Mouse (Mus musculus) myocyte (in vitro differentiated cells): ENCODE results near the gene Map7d2. TPM values are rescaled to one million over a fixed set of nuclear protein-coding genes. Genes with fewer than 3 reads are reported as not detected.
A peak's percentile ranks its signal among the peaks of the same experiment; 100 is the strongest.

Experiments
- H3K27me3 ChIP-seq: one replicate; pipeline ENCODE4 v1.6.1; 2011; ENCODE audit not compliant: control insufficient read depth, insufficient read depth, insufficient read length
- H3K36me3 ChIP-seq: one replicate; pipeline ENCODE4 v1.6.1; 2011; ENCODE audit not compliant: control insufficient read depth, insufficient read depth
- H3K4me2 ChIP-seq: one replicate; pipeline ENCODE4 v1.6.1; 2011; ENCODE audit warnings: low read depth, control low read depth
- H3K4me3 ChIP-seq: one replicate; pipeline ENCODE4 v1.5.1; 2011; ENCODE audit warnings: mild to moderate bottlenecking, control low read depth, moderate library complexity
- H3K79me2 ChIP-seq: one replicate; pipeline ENCODE4 v1.6.1; 2011; ENCODE audit not compliant: control insufficient read depth, insufficient read depth
- H3ac ChIP-seq: one replicate; pipeline ENCODE4 v1.6.1; 2011; ENCODE audit not compliant: control insufficient read depth, insufficient read length
- CEBPB ChIP-seq: IDR thresholded peaks from 2 replicates; pipeline ENCODE4 v1.6.1; 2011; ENCODE audit warnings: mild to moderate bottlenecking, moderate library complexity; ENCODE audit not compliant: poor library complexity, insufficient read depth, severe bottlenecking
- E2F4 ChIP-seq: IDR thresholded peaks from one replicate; pipeline ENCODE4 v1.6.1; 2011; ENCODE audit warnings: mild to moderate bottlenecking, control low read depth, moderate library complexity; ENCODE audit not compliant: insufficient read depth
- MAX ChIP-seq: IDR thresholded peaks from one replicate; pipeline ENCODE4 v1.6.1; 2011; ENCODE audit warnings: low read depth, mild to moderate bottlenecking, control low read depth
- MYOD1 ChIP-seq, 3 experiments: IDR thresholded peaks; one replicate each; pipeline ENCODE4 v1.6.1; 2011; ENCODE audit warnings: control low read depth in 2 of 3, low read depth in 2 of 3, mild to moderate bottlenecking in 2 of 3, moderate library complexity in 1 of 3; ENCODE audit not compliant: insufficient read length in 2 of 3, control insufficient read depth in 1 of 3
- MYOG ChIP-seq, 3 experiments: IDR thresholded peaks; one replicate each; pipeline ENCODE4 v1.6.1; 2011; ENCODE audit warnings: control low read depth in 2 of 3, low read depth in 2 of 3, mild to moderate bottlenecking in 2 of 3; ENCODE audit not compliant: insufficient read length in 2 of 3, control insufficient read depth in 1 of 3, insufficient read depth in 1 of 3
- POLR2A ChIP-seq: IDR thresholded peaks from one replicate; pipeline ENCODE4 v1.6.1; 2011; ENCODE audit warnings: low read depth, mild to moderate bottlenecking, control low read depth, moderate library complexity; ENCODE audit not compliant: insufficient read length
- POLR2AphosphoS2 ChIP-seq: IDR thresholded peaks from one replicate; pipeline ENCODE4 v1.6.1; 2011; ENCODE audit warnings: low read depth, control low read depth; ENCODE audit not compliant: insufficient read length
- REST ChIP-seq: IDR thresholded peaks from one replicate; pipeline ENCODE4 v1.6.1; 2011; ENCODE audit warnings: mild to moderate bottlenecking, control low read depth, moderate library complexity; ENCODE audit not compliant: insufficient read depth, insufficient read length
- SRF ChIP-seq: IDR thresholded peaks from one replicate; pipeline ENCODE4 v1.6.1; 2011; ENCODE audit warnings: low read depth; ENCODE audit not compliant: control insufficient read depth, insufficient read length
- TCF12 ChIP-seq: IDR thresholded peaks from one replicate; pipeline ENCODE4 v1.6.1; 2011; ENCODE audit warnings: mild to moderate bottlenecking, control low read depth; ENCODE audit not compliant: poor library complexity, insufficient read depth, severe bottlenecking
- TCF3 ChIP-seq: IDR thresholded peaks from one replicate; pipeline ENCODE4 v1.6.1; 2011; ENCODE audit warnings: low read depth, control low read depth; ENCODE audit not compliant: insufficient read length
- USF1 ChIP-seq: IDR thresholded peaks from one replicate; pipeline ENCODE4 v1.6.1; 2011; ENCODE audit warnings: low read depth, mild to moderate bottlenecking, control low read depth, moderate library complexity
- polyA plus RNA-seq: library from polyadenylated mRNA; unstranded; fragments of >200 nt; fragmentation: generic; extraction: Trizol; gene quantifications from one replicate; pipeline ENCODE4 v1.2.1, GENCODE M21; 2012; ENCODE audit warnings: missing spikeins

The Map7d2 gene
- polyA plus RNA-seq, 1 experiment: 0.02 TPM

- Histone ChIP-seq H3K27me3 (no peaks in the 10 kb centered on the region), H3K79me2 (no peaks in the 10 kb centered on the region), H3ac (no peak overlapping the region), H3K4me3 (no peak overlapping the region), H3K36me3 (no peaks in the 10 kb centered on the region), H3K4me2 (peak overlapping the region; percentile 24)
- TF ChIP-seq CEBPB (no peak), POLR2A (no peak), TCF12 (no peak), MYOD1 (IDR thresholded peaks at IDR 0.05; ENCODE audit: control insufficient read depth in 1 of 3, insufficient read length in 2 of 3, low read depth in 2 of 3) (no peak), REST (no peak), TCF3 (no peak), POLR2AphosphoS2 (no peak), SRF (no peak), E2F4 (no peak), MAX (no peak), MYOG (IDR thresholded peaks at IDR 0.05; ENCODE audit: control insufficient read depth in 1 of 3, insufficient read depth in 1 of 3, insufficient read length in 2 of 3, low read depth in 2 of 3) (no peak), USF1 (no peak)
Measured at GRCm38 (mm10) chrX:159509847-159510715, 95.7 kb downstream of the Map7d2 start.

GRCm38 (mm10) chrX:159510716-159511051, 96.3 kb downstream of the Map7d2 start:
- Histone ChIP-seq H3K79me2 (no peaks in the 10 kb centered on the region), H3K36me3 (no peaks in the 10 kb centered on the region), H3K4me2 (peak overlapping the region; percentile 24), H3ac (no peak overlapping the region), H3K27me3 (no peaks in the 10 kb centered on the region), H3K4me3 (no peak overlapping the region)
- TF ChIP-seq MAX (no peak), POLR2AphosphoS2 (no peak), E2F4 (no peak), TCF3 (no peak), MYOG (IDR thresholded peaks at IDR 0.05; ENCODE audit: control insufficient read depth in 1 of 3, insufficient read depth in 1 of 3, insufficient read length in 2 of 3, low read depth in 2 of 3) (no peak), USF1 (no peak), POLR2A (no peak), CEBPB (no peak), TCF12 (no peak), MYOD1 (IDR thresholded peaks at IDR 0.05; ENCODE audit: control insufficient read depth in 1 of 3, insufficient read length in 2 of 3, low read depth in 2 of 3) (no peak), REST (no peak), SRF (no peak)

GRCm38 (mm10) chrX:159515599-159515998, 101.2 kb downstream of the Map7d2 start:
- TF ChIP-seq MYOD1 (IDR thresholded peaks at IDR 0.05; ENCODE audit: control insufficient read depth in 1 of 3, insufficient read length in 2 of 3, low read depth in 2 of 3): no peak
- no peak for TF ChIP-seq SRF
- no peak for TF ChIP-seq E2F4
- TF ChIP-seq CEBPB: no peak
- no peak overlapping the region for H3ac ChIP-seq
- no peaks in the 10 kb centered on the region for H3K36me3 ChIP-seq
- H3K4me3 ChIP-seq: no peak overlapping the region
- no peaks in the 10 kb centered on the region for H3K27me3 ChIP-seq
- no peaks in the 10 kb centered on the region for H3K79me2 ChIP-seq
- no peak overlapping the region for H3K4me2 ChIP-seq

GRCm38 (mm10) chrX:159521780-159522179, 107.4 kb downstream of the Map7d2 start:
- no peaks in the 10 kb centered on the region for H3K79me2 ChIP-seq
- H3K36me3 ChIP-seq: no peaks in the 10 kb centered on the region
- no peaks in the 10 kb centered on the region for H3K27me3 ChIP-seq
- H3K4me2 ChIP-seq: no peak overlapping the region
- H3ac ChIP-seq: no peak overlapping the region
- TF ChIP-seq USF1 (no peak), TCF3 (no peak), E2F4 (no peak), MAX (no peak), TCF12 (no peak), SRF (no peak)
- no peak overlapping the region for H3K4me3 ChIP-seq

GRCm38 (mm10) chrX:159522651-159523050, 108.3 kb downstream of the Map7d2 start:
- Histone ChIP-seq H3K4me2 (no peak overlapping the region), H3K27me3 (no peaks in the 10 kb centered on the region), H3K79me2 (no peaks in the 10 kb centered on the region), H3ac (no peak overlapping the region), H3K4me3 (no peak overlapping the region), H3K36me3 (no peaks in the 10 kb centered on the region)
- TF ChIP-seq TCF3: no peak
- TF ChIP-seq POLR2A: no peak
- TF ChIP-seq SRF: no peak
